Mouse (Mus musculus): ENCODE measurements around the gene Aup1. TPM values are rescaled to one million over a fixed set of nuclear protein-coding genes. Genes with fewer than 3 reads are reported as not detected.

The Aup1 gene
- polyA plus RNA-seq, 1 experiment from 2014 or later = 158 TPM

- Histone ChIP-seq H3K27me3 (peaks cover 82% of the 10 kb centered on the region), H3K27ac (no peak within 1 kb of the TSS), H3K36me3 (peaks cover 14% of the 10 kb centered on the region), H3K4me2 (peak within 1 kb of the TSS; percentile 60), H3K9me3 (no peaks in the 10 kb centered on the region), H3K9ac (replicated peaks) (peak within 1 kb of the TSS; percentile 24), H3K4me1 (replicated peaks) (peaks cover 52% of the 10 kb centered on the region), H3K4me3 (replicated peaks) (peak within 1 kb of the TSS; percentile 32)
- WGBS = 1% methylated on average over 35 of the region's 42 CpGs
- ATAC-seq (ENCODE audit: insufficient number of reproducible peaks, insufficient read depth, low FRiP score, low TSS enrichment, low read depth) = no peak
Measured at GRCm38 (mm10) chr6:83086121-83087035, 32.1 kb downstream of the Aup1 start, which contains the start of gene Lbx2. TSS of gene Lbx2 (plus strand) at chr6:83086367.

GRCm38 (mm10) chr6:83087205-83087925, 33.0 kb downstream of the Aup1 start:
- Histone ChIP-seq H3K4me2 (peak overlapping the region; percentile 60), H3K36me3 (peaks cover 4% of the 10 kb centered on the region; the same call in 1 of the 2 replicates), H3K27ac (no peak overlapping the region), H3K4me3 (replicated peaks) (peak overlapping the region; percentile 32), H3K4me1 (replicated peaks) (peaks cover 52% of the 10 kb centered on the region), H3K9ac (replicated peaks) (0 out of 2 replicates have a peak overlapping the region, but pooled peaks have one; percentile 24), H3K27me3 (peaks cover 79% of the 10 kb centered on the region), H3K9me3 (no peaks in the 10 kb centered on the region)
- WGBS = 2% methylated on average over 47 of the region's 47 CpGs
- no peak for ATAC-seq (ENCODE audit: insufficient number of reproducible peaks, insufficient read depth, low FRiP score, low TSS enrichment, low read depth)

- H3K27me3 ChIP-seq = peaks cover 74% of the 10 kb centered on the region
- no peak overlapping the region for H3K27ac ChIP-seq
- no peaks in the 10 kb centered on the region; the same call in 1 of the 2 replicates for H3K36me3 ChIP-seq
- peaks cover 46% of the 10 kb centered on the region for H3K4me1 ChIP-seq (replicated peaks)
- H3K4me2 ChIP-seq = peak overlapping the region; percentile 60
- 8% methylated on average over 9 of the region's 9 CpGs for WGBS
- 0 out of 2 replicates have a peak overlapping the region, but pooled peaks have one; percentile 23 for H3K9ac ChIP-seq (replicated peaks)
- H3K9me3 ChIP-seq = no peaks in the 10 kb centered on the region
- ATAC-seq (ENCODE audit: insufficient number of reproducible peaks, insufficient read depth, low FRiP score, low TSS enrichment, low read depth) = no peak
- H3K4me3 ChIP-seq (replicated peaks) = peak overlapping the region; percentile 32
Measured at GRCm38 (mm10) chr6:83087926-83088260, 33.6 kb downstream of the Aup1 start.

- WGBS = 38% methylated on average over 6 of the region's 6 CpGs
- H3K4me3 ChIP-seq (replicated peaks) = no peak overlapping the region
- H3K36me3 ChIP-seq = no peaks in the 10 kb centered on the region
- ATAC-seq (ENCODE audit: insufficient number of reproducible peaks, insufficient read depth, low FRiP score, low TSS enrichment, low read depth) = no peak
- H3K27me3 ChIP-seq = peaks cover 31% of the 10 kb centered on the region
- H3K4me1 ChIP-seq (replicated peaks) = peaks cover 3% of the 10 kb centered on the region
- H3K4me2 ChIP-seq = no peak overlapping the region
- H3K27ac ChIP-seq = no peak overlapping the region
- H3K9me3 ChIP-seq = peaks cover 5% of the 10 kb centered on the region; the same call in 1 of the 2 replicates
- no peak overlapping the region for H3K9ac ChIP-seq (replicated peaks)
Measured at GRCm38 (mm10) chr6:83092416-83093127, 38.3 kb downstream of the Aup1 start.

- Histone ChIP-seq H3K4me2 (no peak overlapping the region), H3K36me3 (no peaks in the 10 kb centered on the region), H3K27me3 (0 out of 2 replicates have a peak, but pooled peaks cover 4% of the 10 kb centered on the region), H3K9ac (replicated peaks) (no peak overlapping the region), H3K4me1 (replicated peaks) (0 out of 2 replicates have a peak, but pooled peaks cover 4% of the 10 kb centered on the region), H3K9me3 (peaks cover 5% of the 10 kb centered on the region; the same call in 1 of the 2 replicates), H3K4me3 (replicated peaks) (no peak overlapping the region), H3K27ac (no peak overlapping the region)
- ATAC-seq (ENCODE audit: insufficient number of reproducible peaks, insufficient read depth, low FRiP score, low TSS enrichment, low read depth) = no peak
- 45% methylated on average over 6 of the region's 6 CpGs for WGBS
Measured at GRCm38 (mm10) chr6:83095968-83096367, 41.6 kb downstream of the Aup1 start.

- Histone ChIP-seq H3K9ac (replicated peaks) (no peak overlapping the region), H3K36me3 (no peaks in the 10 kb centered on the region), H3K9me3 (peaks cover 5% of the 10 kb centered on the region; the same call in 1 of the 2 replicates), H3K4me1 (replicated peaks) (peaks cover 21% of the 10 kb centered on the region), H3K27me3 (peaks cover 5% of the 10 kb centered on the region; the same call in 1 of the 2 replicates), H3K4me2 (no peak overlapping the region), H3K27ac (no peak overlapping the region), H3K4me3 (replicated peaks) (no peak overlapping the region)
- ATAC-seq (ENCODE audit: insufficient number of reproducible peaks, insufficient read depth, low FRiP score, low TSS enrichment, low read depth) = no peak
- 47% methylated on average over 2 of the region's 2 CpGs for WGBS
Measured at GRCm38 (mm10) chr6:83098411-83098810, 44.1 kb downstream of the Aup1 start.

GRCm38 (mm10) chr6:83101316-83101687, 47.0 kb downstream of the Aup1 start, which contains the start of the genes Ccdc142 and Gm42688:
TSS of gene Ccdc142 (plus strand) at chr6:83101601.
TSS of gene Gm42688 (plus strand) at chr6:83101617.
- H3K27me3 ChIP-seq = peaks cover 3% of the 10 kb centered on the region; the same call in 1 of the 2 replicates
- peak within 1 kb of the TSS; percentile 78 for H3K4me3 ChIP-seq (replicated peaks)
- ATAC-seq (ENCODE audit: insufficient number of reproducible peaks, insufficient read depth, low FRiP score, low TSS enrichment, low read depth) = peak; percentile 84
- H3K27ac ChIP-seq = peak within 1 kb of the TSS; percentile 80
- H3K36me3 ChIP-seq = peaks cover 9% of the 10 kb centered on the region; the same call in 1 of the 2 replicates
- H3K4me1 ChIP-seq (replicated peaks) = peaks cover 23% of the 10 kb centered on the region
- peak within 1 kb of the TSS; percentile 99 for H3K4me2 ChIP-seq
- under 1% methylated on average over 25 of the region's 25 CpGs for WGBS
- H3K9me3 ChIP-seq = no peaks in the 10 kb centered on the region
- peak within 1 kb of the TSS; percentile 79 for H3K9ac ChIP-seq (replicated peaks)

- ATAC-seq (ENCODE audit: insufficient number of reproducible peaks, insufficient read depth, low FRiP score, low TSS enrichment, low read depth) = peak; percentile 62
- Histone ChIP-seq H3K9ac (replicated peaks) (peak overlapping the region; percentile 79), H3K27me3 (peaks cover 3% of the 10 kb centered on the region; the same call in 1 of the 2 replicates), H3K4me2 (peak overlapping the region; percentile 99), H3K9me3 (no peaks in the 10 kb centered on the region), H3K27ac (peak overlapping the region; percentile 80), H3K4me1 (replicated peaks) (peaks cover 23% of the 10 kb centered on the region), H3K36me3 (peaks cover 9% of the 10 kb centered on the region; the same call in 1 of the 2 replicates), H3K4me3 (replicated peaks) (peak overlapping the region; percentile 78)
- under 1% methylated on average over 74 of the region's 74 CpGs for WGBS
Measured at GRCm38 (mm10) chr6:83101688-83102556, 47.6 kb downstream of the Aup1 start.

GRCm38 (mm10) chr6:83103130-83103650, 48.9 kb downstream of the Aup1 start:
- Histone ChIP-seq H3K27ac (no peak overlapping the region), H3K4me2 (peak overlapping the region; percentile 99), H3K9me3 (no peaks in the 10 kb centered on the region), H3K36me3 (peaks cover 9% of the 10 kb centered on the region; the same call in 1 of the 2 replicates), H3K27me3 (peaks cover 3% of the 10 kb centered on the region; the same call in 1 of the 2 replicates), H3K9ac (replicated peaks) (peak overlapping the region; percentile 79; the same call in 1 of the 2 replicates), H3K4me1 (replicated peaks) (peaks cover 33% of the 10 kb centered on the region), H3K4me3 (replicated peaks) (peak overlapping the region; percentile 78)
- peak; percentile 26; the same call in 1 of the 2 replicates for ATAC-seq (ENCODE audit: insufficient number of reproducible peaks, insufficient read depth, low FRiP score, low TSS enrichment, low read depth)
- 39% methylated on average over 11 of the region's 11 CpGs for WGBS

Data from limb, embryonic 12.5 days (tissue).